Mouse (Mus musculus): Measurements from ENCODE around the gene Epgn.
A peak's percentile ranks its signal among the peaks of the same experiment; 100 is the strongest.

Gene Epgn

GRCm38 (mm10) chr5:91027164-91027563 is at the start of gene Epgn:
Epgn (plus strand) TSS chr5:91027464.
- DNase-seq: no peak

GRCm38 (mm10) chr5:90980297-90980696 is 47.0 kb upstream of the Epgn start:
- DNase-seq: no peak

GRCm38 (mm10) chr5:90987605-90988004 is 39.7 kb upstream of the Epgn start:
- no peak for DNase-seq

- no peak for DNase-seq
These were observed 39.1 kb upstream of the Epgn start for GRCm38 (mm10) chr5:90988149-90988548.

- DNase-seq: no peak
These were observed 38.7 kb upstream of the Epgn start for GRCm38 (mm10) chr5:90988592-90988991.

- DNase-seq: no peak
These were observed 27.3 kb upstream of the Epgn start for GRCm38 (mm10) chr5:90999942-91000341.

GRCm38 (mm10) chr5:91015216-91015615 is 12.0 kb upstream of the Epgn start:
- no peak for DNase-seq

GRCm38 (mm10) chr5:91023114-91023513 is 4.2 kb upstream of the Epgn start:
- DNase-seq: no peak

- DNase-seq: no peak
These were observed 576 bp downstream of the Epgn start for GRCm38 (mm10) chr5:91027840-91028239.

- no peak for DNase-seq
These were observed 3.4 kb downstream of the Epgn start for GRCm38 (mm10) chr5:91030629-91031028.

GRCm38 (mm10) chr5:91035341-91035740 is 8.1 kb downstream of the Epgn start:
- no peak for DNase-seq

- DNase-seq: no peak
These were observed 9.4 kb downstream of the Epgn start for GRCm38 (mm10) chr5:91036628-91037027.

- no peak for DNase-seq
These were observed 10.5 kb downstream of the Epgn start for GRCm38 (mm10) chr5:91037756-91038155.

- peak; percentile 32 for DNase-seq
These were observed 11.3 kb downstream of the Epgn start for GRCm38 (mm10) chr5:91038547-91038946.

- no peak for DNase-seq
These were observed 11.7 kb downstream of the Epgn start for GRCm38 (mm10) chr5:91038963-91039362.

- no peak for DNase-seq
These were observed 20.7 kb downstream of the Epgn start for GRCm38 (mm10) chr5:91047987-91048386.

- DNase-seq: no peak
These were observed 21.1 kb downstream of the Epgn start for GRCm38 (mm10) chr5:91048397-91048796.

GRCm38 (mm10) chr5:91072340-91072739 is 45.1 kb downstream of the Epgn start:
- DNase-seq: no peak

GRCm38 (mm10) chr5:91073626-91074025 is 46.4 kb downstream of the Epgn start:
- DNase-seq: no peak

GRCm38 (mm10) chr5:91074026-91074425 is 46.8 kb downstream of the Epgn start:
- DNase-seq: no peak

- no peak for DNase-seq
These were observed 47.2 kb downstream of the Epgn start, which contains the start of gene Ereg for GRCm38 (mm10) chr5:91074450-91074950. Ereg (plus strand) TSS chr5:91074622.

- DNase-seq: no peak
These were observed 47.8 kb downstream of the Epgn start for GRCm38 (mm10) chr5:91075021-91075420.

- DNase-seq: no peak
These were observed 55.8 kb downstream of the Epgn start for GRCm38 (mm10) chr5:91083016-91083415.
